Mouse (Mus musculus) c-Kit-negative CD71-positive TER-119-positive erythroid progenitor cells, embryonic 14.5 days (primary cell): ENCODE data around the gene Ubox5.
"Not testable (repeated sequence)": the region's sequence is repeated elsewhere in the genome, so short reads cannot be mapped to it uniquely, and the experiment has no call there.

ENCODE experiments used
- DNase-seq: peaks from one replicate; pipeline ENCODE4 v3.0.0-alpha.2; 2013; ENCODE audit warnings: low read depth, low spot score

Ubox5 gene

GRCm38 (mm10) chr2:130577021-130577420 is 52.8 kb downstream of the Ubox5 start:
- DNase-seq = no peak

DNA sequence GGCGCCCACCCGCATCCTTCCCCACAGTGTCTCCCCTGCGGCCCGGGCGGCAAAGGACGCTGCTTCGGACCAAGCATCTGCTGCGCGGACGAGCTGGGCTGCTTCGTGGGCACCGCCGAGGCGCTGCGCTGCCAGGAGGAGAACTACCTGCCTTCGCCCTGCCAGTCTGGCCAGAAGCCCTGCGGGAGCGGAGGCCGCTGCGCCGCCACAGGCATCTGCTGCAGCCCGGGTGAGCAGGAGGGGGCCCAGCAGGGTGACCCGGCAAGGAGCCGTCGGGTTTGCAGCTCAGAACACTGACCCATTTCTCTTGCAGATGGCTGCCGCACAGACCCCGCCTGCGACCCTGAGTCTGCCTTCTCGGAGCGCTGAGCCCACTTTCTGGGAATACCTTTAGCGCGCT is 53.3 kb downstream of the Ubox5 start:
- not testable (repeated sequence) for DNase-seq

DNA sequence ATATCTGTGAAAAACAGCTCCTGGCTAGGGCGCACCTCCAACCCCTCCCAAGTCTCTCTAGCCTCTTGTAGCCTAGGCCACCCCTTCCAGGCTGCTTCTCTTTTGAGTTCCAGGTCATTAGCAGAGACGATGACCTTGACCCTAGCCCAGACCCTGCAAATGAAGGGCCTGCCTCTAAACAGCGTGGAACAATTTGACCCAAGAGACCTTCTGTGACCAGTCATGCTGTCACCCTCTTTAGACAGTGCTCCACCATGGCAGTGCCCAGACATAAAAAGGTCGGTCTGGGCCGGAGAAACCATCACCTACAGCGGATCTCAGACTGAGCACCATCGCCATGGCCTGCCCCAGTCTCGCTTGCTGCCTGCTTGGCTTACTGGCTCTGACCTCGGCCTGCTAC is 54.0 kb downstream of the Ubox5 start, which contains the start of gene Oxt:
Gene Oxt (plus strand): TSS at position 301 of the 400 bp plus-strand sequence.
- DNase-seq = no peak

- no peak for DNase-seq
Measured at GRCm38 (mm10) chr2:130574960-130575359, 54.9 kb downstream of the Ubox5 start.

DNA sequence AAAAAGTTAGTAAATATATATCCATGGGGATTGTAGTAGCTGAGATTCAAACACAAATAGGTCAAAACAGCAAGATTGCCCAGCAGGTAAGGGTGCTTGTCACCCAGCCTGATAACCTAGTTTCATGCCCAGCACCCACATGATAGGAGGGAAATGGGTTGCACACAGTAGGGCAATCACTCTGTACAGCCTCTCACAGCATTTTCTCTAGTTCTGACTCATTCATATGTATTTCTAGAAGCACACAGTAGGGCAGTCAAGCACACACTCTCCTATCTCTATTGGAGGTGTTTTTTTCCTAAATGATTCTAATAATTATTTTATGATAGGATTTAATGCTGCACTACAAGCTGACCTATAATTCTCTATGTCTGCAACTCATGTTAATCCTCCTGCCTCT is 59.9 kb downstream of the Ubox5 start:
- DNase-seq = no peak

GRCm38 (mm10) chr2:130568921-130569320 is 60.9 kb downstream of the Ubox5 start:
- no peak for DNase-seq

GRCm38 (mm10) chr2:130564983-130565382 is 64.9 kb downstream of the Ubox5 start:
- no peak for DNase-seq

DNA sequence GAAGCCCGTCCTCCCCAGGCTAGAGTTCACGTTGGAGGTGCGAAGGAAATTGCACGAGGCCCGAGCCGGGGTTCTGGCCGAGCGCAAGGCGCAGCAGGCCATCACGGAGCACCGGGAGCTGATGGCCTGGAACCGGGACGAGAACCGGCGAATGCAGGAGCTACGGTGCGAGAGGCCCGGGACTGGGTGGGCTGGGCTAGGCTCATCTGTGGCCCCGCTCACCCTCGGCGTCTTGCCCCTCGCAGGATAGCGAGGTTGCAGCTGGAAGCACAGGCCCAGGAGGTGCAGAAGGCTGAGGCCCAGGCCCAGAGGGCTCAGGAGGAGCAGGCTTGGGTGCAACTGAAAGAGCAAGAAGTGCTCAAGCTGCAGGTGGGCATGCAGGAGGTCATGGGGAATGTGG is 65.8 kb downstream of the Ubox5 start:
- no peak for DNase-seq

DNA sequence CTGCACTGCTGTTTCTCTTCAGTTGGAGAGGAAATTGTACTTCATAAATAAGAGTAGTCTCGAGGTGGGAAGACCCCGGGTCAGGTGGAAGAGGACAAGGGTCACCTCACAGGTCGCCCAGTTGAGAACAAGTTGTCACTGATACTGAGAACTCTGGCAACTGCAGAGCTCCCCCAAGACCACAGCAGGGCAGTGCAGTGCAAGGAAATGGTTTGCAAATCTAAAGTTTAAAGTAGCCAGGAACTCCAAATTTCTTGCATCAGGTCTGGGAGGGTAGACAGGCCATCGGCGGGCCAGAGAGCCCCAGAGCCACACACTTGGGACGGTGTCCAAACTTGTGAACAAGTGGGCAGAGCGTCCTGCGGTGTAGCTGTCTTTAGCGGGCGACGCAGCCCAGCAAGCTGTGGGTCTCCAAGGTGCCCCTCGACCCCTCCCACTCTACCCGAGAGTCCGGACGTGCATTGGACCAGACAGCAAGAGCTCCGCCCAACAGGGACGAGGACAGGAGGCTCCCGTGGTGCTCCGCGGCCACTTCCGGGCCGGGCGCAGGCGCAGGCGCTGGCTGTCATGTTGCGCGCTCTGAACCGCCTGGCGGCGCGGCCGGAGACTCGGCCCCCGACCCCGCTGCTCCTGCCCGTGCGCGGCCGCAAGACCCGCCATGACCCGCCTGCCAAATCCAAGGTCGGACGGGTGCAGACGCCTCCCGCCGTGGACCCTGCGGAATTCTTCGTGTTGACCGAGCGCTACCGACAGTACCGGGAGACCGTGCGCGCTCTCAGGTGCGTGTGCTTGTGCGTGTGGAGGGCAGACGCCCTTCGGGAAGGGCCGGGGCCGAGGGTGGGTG is 66.4 kb downstream of the Ubox5 start, which contains the start of gene Mrps26:
Gene Mrps26 (plus strand): TSS at position 531 of the 844 bp plus-strand sequence.
- DNase-seq = peak; percentile 48

- no peak for DNase-seq
Measured at GRCm38 (mm10) chr2:130558015-130558414, 71.8 kb downstream of the Ubox5 start.

DNA sequence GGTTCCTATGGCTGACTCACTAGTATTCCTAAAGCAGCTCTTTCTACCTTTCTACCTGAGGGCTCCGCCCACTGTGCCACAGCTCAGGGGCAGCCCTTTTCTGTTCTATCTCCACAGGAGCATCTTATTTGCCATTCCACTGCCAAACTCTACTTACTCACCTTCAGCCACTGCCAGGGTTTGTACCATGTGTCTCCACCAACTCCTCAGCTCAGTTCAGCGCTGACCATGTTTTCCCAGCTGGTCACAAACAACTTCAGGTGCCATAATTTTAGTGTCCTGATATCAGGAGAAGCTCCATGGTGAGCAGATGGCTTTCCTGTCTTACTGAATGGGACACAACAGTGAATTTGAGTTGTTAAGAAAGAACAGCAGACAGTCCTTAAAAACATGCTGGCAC is 72.4 kb downstream of the Ubox5 start:
- no peak for DNase-seq

DNA sequence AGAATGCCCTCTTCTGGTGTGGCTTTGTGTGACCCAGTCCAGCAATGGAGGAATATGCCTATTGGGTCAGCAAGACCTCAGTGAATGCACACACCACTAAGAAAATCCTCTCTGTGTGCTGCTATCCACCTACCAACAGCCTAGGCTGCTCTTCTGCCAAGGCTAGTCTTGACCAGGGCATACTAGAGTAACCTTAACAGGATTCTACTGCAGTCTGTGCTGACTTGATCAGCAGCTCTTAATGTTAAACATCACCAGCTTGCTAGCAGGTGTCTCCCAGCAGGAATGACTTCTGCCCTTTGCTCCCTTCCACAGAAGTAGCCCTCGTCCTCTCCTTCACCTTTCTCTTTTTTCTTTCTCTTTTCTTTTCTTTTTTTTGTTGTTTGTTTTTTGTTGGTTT is 73.5 kb downstream of the Ubox5 start:
- DNase-seq = no peak

- no peak for DNase-seq
Measured at GRCm38 (mm10) chr2:130554841-130555240, 75.0 kb downstream of the Ubox5 start.

GRCm38 (mm10) chr2:130546957-130547356 is 82.9 kb downstream of the Ubox5 start:
- no peak for DNase-seq

DNA sequence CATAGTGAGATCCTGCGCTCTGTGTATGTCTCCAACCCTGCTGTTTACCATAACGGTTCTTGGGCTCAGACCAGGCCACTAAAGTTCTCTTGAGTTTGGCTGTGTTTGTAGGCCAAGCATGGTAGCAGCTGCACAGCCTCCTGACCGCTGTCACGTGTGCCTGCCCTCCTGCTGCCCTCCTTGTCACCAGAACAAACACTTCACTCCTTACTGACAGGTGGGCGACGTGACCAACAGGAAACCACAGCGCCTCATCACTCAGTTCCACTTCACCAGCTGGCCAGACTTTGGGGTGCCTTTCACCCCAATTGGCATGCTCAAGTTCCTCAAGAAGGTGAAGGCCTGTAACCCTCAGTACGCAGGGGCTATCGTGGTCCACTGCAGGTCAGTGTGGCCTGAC is 89.6 kb downstream of the Ubox5 start:
- DNase-seq = no peak
